Mouse (Mus musculus) adrenal gland, postnatal 36 days (tissue): ENCODE data around the gene Brk1. TPM values are rescaled to one million over a fixed set of nuclear protein-coding genes. Genes with fewer than 3 reads are reported as not detected.

ENCODE experiments used
- DNase-seq, 2 experiments: peaks; one replicate each; pipeline ENCODE4 v3.0.0; 2021; ENCODE audit warnings: mixed read lengths in 1 of 2
- total RNA-seq, 2 experiments: library from RNA; stranded (reverse); gene quantifications; 2 replicates each; pipeline ENCODE4 v1.2.3; 2021

Gene Brk1
- total RNA-seq, 2 experiments from 2014 or later = 164 to 225 TPM

DNA sequence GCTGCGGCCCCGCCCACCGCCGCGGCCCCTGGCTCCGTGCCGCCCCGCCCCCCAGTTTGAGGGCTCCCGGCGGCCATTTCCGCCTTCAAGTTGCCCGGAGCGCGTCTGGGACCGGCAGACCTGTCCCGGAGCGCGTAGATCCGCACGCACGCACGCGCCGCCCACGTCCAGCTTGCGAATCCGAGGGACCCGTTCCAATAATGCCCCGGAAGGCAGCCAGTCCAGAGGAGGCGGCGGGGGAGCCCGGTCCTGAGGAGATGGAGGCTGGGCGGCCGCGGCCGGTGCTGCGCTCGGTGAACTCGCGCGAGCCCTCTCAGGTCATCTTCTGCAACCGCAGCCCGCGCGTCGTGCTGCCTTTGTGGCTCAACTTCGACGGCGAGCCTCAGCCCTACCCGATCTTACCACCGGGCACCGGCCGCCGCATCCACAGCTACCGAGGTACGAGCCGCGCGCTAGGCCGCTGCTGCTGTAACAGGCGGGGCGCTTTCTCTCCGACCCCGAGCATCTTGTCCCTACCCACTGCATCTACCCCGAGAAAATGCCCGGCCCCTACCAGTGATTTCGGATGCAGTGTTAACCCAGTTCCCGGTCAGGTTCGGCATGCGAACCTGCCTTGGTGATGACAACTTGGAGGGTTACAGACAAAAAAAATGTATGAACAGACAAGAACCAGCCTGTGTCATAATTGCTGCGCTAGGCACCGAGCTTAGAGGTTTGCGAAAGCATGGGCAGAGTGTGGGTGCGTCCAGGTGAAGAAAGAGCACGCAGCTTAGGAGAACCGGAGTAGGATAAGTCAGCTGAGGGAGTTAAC lies 19.6 kb downstream of the Brk1 start, which contains the start of gene Vhl:
TSS of gene Vhl (plus strand) at position 19 of the 811 bp plus-strand sequence.
- DNase-seq = peak; percentile 92 to 94

DNA sequence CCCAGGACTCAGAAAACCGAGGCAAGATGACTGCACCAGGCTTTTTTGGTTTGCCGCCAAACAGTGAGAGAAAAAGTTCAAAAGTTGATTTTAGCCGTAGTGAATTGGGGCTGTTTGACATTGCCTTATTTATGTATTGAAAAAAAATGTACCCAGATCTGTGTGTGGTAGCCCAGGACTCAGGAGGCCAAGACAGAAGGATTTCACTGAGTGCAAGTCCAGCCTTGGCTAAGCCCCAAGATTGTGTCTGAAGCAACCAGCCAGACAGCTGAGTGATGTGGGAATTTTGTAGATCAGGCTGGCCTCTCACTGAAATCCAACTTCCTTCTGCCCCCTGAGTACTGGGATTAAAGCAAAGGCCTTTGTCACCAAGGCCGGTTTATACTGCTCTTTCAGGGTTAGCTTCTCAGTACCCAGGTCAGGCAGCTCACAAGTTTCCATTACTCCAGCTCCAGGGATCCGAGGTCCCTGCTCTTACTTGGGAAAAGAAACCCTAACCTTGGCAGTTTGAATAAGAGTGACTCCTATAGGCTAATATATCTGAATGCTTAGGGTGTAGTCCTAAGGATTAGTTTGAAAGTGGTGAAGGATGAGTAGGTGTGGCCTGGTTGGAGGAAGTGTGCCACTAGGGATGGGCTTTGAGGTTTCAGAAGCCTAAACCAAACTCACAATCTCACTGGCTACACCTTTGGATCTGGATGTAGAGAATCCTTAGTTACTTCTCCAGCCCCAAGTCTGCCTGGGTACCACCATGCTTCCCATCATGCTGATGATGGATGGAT lies 20.6 kb downstream of the Brk1 start:
- peak; percentile 28 to 41 for DNase-seq

- DNase-seq = no peak
These were observed 25.8 kb downstream of the Brk1 start for GRCm38 (mm10) chr6:113630322-113630721.

DNA sequence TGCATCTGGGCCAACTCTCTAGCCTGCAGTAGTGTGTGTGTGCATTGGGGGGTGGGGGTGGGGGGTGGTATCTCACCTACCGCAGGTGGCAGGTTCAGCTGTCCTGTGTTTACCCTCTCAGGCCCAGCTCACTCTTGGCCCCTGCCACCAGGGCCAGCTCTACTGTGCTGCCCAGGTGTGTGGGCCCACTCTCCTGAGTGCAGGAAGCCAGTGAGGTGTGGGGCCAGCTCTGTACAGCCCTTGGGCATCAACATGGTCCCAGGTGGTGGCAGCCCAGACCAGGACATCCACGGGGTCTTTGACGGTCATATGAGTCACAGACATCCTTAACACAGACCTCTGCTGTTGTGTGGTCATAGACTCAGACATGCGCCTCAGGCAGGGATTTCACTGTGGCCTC lies 28.3 kb downstream of the Brk1 start:
- DNase-seq = no peak

GRCm38 (mm10) chr6:113638302-113639040 lies 33.9 kb downstream of the Brk1 start, which contains the start of gene Irak2:
TSS of gene Irak2 (plus strand) at chr6:113638467.
- DNase-seq = peak; percentile 97

- DNase-seq = no peak
These were observed 34.6 kb downstream of the Brk1 start for GRCm38 (mm10) chr6:113639201-113639600.

GRCm38 (mm10) chr6:113642605-113643004 lies 38.0 kb downstream of the Brk1 start:
- DNase-seq = no peak

GRCm38 (mm10) chr6:113643021-113643420 lies 38.4 kb downstream of the Brk1 start:
- DNase-seq = no peak

DNA sequence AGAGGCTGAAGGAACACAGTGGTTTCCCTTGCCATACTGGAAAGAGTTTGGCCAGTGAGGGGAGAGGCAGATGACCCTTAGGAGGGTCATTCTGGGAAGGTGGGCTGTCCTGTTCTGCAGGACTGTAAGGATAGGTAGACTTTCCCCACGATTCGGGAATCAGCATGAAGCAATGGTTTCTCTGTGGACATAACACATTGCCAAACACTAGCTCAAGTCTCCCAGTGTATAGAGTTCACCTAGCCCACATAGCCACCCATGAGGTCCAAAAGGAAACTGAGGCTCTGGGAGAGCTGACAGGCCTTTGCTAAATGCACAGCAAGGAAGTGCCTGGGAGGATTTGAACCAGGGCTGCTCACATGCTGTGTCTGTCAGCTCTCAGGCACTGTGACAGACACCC lies 39.4 kb downstream of the Brk1 start:
- no peak for DNase-seq

DNA sequence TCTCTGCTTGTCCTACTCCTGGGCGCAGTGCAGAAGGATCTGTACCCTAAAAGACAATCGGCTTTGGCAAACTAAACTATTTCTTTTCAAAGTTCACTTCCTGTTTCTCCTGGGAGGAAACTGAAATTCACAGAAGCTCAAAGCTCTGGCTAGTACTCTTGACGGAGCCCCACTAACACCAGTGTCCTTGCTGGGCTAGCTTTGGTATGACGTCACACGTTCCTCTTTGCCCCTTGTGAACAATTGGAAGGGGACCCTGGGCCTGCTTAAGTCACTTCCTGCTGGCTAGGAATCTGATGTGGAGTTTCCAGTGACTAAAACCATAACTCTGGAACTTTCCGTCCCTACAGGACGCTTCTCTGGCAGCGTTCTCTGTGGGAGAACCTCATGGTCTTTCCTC lies 40.2 kb downstream of the Brk1 start:
- DNase-seq = peak; percentile 46 to 53

DNA sequence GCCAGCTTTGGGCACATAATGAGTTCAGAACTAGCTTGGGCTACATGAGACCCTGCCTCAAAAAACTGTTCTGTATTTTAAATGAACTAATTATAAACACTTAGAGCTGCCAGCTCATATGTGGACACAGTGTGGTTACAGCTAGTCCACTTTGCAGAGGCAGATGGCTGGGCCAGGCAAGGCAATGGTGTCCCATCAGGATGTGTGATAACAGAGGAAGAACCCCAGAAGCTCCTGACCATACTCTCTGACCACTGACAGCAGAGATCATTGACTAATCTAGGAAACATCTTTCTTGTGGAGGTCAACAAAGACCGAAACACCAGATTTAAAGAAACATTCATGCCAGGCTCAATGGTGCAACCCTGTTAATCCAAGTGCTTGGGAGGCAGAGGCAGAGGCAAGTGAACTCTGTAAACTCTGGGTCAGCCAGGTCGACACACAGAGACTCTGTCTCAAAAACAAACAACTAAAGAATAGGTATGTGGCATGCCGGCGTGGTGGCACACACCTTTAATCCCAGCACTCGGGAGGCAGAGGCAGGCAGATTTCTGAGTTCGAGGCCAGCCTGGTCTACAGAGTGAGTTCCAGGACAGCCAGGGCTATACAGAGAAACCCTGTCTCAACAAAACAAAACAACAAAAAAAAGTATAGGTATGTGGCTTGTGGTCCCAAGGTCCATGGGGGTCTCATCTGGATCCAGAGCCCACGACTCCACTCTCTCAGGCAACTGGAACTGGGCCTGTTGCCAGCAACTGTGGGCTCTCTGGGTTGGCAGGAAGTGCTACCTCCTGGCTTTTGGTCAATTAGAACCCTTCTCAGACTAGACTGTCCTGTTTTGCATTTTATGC lies 45.0 kb downstream of the Brk1 start:
- peak in 1 of 2 experiments; percentile 32 for DNase-seq

DNA sequence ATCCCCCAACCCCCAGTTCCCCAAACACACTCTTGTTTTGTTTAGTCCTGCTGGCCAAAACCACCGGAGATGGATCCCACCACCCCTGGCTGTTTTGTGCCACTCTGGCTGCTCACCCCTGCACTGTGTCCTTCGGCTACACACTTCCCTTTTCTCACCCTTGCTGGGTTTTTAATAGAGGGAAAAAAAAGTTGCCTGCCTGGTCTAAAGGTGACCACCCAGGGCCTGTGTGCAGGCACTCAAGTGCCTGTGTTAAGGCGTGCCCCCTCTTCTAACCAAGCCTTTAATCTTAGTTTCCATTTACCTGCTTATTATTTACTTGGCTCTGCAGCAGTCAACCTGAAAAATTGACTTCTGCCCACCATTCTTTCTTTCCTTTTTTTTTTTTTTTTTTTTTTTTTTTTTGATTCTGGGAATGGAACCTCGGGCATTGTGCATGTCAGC lies 45.6 kb downstream of the Brk1 start:
- DNase-seq = no peak

- no peak for DNase-seq
These were observed 47.1 kb downstream of the Brk1 start for GRCm38 (mm10) chr6:113651626-113652025.

DNA sequence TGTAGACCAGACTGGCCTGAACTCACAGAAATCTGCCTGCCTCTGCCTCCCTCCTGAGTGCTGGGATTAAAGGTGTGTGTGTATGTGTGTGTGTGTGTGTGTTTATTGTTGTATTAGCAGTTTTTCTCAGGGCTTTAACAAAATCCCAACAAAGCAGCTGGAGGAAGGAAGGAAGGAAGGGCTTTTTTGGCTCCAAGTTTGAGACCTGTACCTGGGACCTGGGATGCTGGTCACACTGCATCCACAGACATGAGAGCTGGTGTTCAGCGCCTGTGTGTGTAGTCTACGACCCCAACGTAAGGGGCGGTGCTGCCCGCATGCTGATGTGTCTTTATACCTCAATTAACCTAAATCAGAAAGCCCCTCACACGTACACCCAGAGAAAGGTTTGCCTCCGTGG lies 49.0 kb downstream of the Brk1 start:
- DNase-seq = no peak

- no peak for DNase-seq
These were observed 49.5 kb downstream of the Brk1 start for GRCm38 (mm10) chr6:113654102-113654501.

DNA sequence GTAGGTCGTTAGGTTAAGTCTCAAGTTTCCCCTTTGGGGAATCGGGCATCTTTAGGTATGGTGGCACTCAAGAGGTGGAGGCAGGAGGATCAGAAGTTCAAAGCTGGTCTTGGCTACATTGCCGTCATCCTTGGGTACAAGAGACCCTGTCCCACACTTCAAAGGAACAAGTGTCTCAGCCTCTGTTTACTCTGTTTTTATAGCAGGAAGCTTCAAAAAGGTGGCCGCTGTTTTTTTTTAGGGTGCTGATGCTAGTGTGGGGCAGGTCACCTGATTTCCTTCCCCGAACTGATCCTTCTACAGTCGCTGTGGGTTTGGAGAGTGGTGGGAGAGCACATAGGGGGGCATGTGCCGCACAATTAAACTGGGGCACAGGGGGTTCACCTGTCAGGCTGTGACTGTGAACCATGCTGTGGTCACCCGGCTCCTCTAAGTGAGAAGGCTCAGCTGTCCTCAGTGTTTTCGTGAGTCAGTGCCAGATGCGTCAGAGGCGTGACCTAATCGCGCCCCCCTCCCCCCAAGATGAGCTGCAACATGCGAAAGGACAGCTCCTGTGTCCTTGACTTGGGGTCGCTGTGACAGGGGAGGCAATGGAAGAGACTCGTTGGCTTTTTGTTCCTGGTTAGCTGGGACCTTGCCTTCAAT lies 50.3 kb downstream of the Brk1 start:
- DNase-seq = peak; percentile 88 to 90

DNA sequence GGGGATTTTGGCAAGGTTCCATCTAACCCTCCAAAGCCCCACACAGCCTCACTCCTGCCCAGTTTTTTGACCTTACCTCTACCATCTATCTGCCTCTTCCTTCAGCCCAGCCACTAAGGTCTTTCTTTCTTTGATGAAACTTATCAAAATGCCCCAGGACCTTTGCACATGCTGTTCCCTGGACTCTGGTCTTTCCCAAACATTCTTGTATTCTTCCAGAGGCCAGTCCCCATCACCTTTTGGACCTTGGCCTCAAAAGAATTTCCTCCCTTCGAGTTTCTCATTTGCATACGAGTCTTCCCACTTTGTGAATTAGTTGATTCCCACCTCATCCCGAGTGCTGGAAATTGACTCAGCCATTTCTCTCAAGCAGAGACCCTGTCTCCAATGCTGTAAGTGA lies 50.9 kb downstream of the Brk1 start:
- no peak for DNase-seq

DNA sequence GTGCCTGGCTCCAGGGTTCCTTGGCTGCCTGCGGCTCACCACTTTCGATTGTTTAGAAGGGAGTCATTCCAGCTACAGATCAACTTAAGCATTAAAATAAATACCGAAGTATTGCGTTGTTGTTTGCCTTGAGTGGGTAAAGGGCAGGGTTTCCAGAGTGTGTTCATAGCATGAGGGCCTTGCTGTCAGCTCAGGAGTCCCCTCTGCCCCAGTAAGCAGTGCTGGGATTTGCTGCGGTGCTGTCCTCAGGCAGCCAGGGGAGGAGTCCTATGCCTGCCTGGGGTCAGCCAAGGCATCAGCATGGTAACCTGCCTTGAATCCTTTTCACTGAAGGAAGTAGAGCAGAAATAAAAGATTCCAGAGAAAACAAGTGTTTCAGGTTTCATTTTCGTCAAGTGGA lies 52.3 kb downstream of the Brk1 start:
- DNase-seq = peak in 1 of 2 experiments; percentile 40

DNA sequence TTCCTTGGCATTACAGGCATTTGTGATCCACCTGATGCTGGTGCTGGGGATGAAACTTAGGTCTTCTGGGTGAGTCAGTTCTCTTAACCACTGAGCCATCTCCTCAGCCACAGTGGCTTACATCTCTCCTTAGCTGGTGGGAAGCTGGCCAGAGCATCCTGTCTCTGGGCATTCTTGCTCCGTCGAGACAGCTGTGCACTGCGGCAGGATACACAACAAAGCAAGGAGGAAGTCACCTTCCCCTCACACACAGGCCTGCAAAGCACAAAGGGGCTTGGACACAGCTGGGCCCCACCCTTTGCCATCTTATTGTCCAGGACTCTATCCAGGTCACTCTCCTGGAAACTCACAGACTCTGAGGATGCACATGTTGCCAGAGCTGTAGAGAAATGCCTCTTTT lies 53.7 kb downstream of the Brk1 start:
- peak in 1 of 2 experiments; percentile 56 for DNase-seq

GRCm38 (mm10) chr6:113659648-113660491 lies 55.3 kb downstream of the Brk1 start:
- DNase-seq = no peak
